Mouse (Mus musculus): ENCODE results near the gene Tmem246. TPM values are rescaled to one million over a fixed set of nuclear protein-coding genes. Genes with fewer than 3 reads are reported as not detected.

Tmem246 gene
- polyA plus RNA-seq, 1 experiment = 2.2 TPM

- peaks cover 8% of the 10 kb centered on the region for H3K27me3 ChIP-seq (ENCODE audit: control insufficient read depth, insufficient read depth, insufficient read length)
- H3ac ChIP-seq (ENCODE audit: control insufficient read depth, insufficient read length) = no peak overlapping the region
- no peaks in the 10 kb centered on the region for H3K79me2 ChIP-seq (ENCODE audit: control insufficient read depth, insufficient read depth)
- no peak overlapping the region for H3K4me3 ChIP-seq
- no peak overlapping the region for H3K4me2 ChIP-seq (ENCODE audit: low read depth)
- H3K36me3 ChIP-seq (ENCODE audit: control insufficient read depth, insufficient read depth) = no peaks in the 10 kb centered on the region
- no peak for TF ChIP-seq REST (IDR thresholded peaks at IDR 0.05; ENCODE audit: insufficient read depth, insufficient read length)
- no peak for TF ChIP-seq SRF (IDR thresholded peaks at IDR 0.05; ENCODE audit: control insufficient read depth, insufficient read length, low read depth)
- TF ChIP-seq POLR2A (IDR thresholded peaks at IDR 0.05; ENCODE audit: insufficient read length, low read depth) = no peak
- TF ChIP-seq TCF12 (IDR thresholded peaks at IDR 0.05; ENCODE audit: insufficient read depth, poor library complexity, severe bottlenecking) = no peak
- no peak for TF ChIP-seq MYOG (IDR thresholded peaks at IDR 0.05; ENCODE audit: control insufficient read depth in 1 of 3, insufficient read depth in 1 of 3, insufficient read length in 2 of 3, low read depth in 2 of 3)
- TF ChIP-seq USF1 (IDR thresholded peaks at IDR 0.05; ENCODE audit: low read depth) = no peak
- TF ChIP-seq CEBPB (IDR thresholded peaks at IDR 0.05; ENCODE audit: insufficient read depth, poor library complexity, severe bottlenecking) = no peak
- TF ChIP-seq MAX (IDR thresholded peaks at IDR 0.05; ENCODE audit: low read depth) = no peak
Observed at GRCm38 (mm10) chr4:49604016-49604546, 6.4 kb upstream of the Tmem246 start.

DNA sequence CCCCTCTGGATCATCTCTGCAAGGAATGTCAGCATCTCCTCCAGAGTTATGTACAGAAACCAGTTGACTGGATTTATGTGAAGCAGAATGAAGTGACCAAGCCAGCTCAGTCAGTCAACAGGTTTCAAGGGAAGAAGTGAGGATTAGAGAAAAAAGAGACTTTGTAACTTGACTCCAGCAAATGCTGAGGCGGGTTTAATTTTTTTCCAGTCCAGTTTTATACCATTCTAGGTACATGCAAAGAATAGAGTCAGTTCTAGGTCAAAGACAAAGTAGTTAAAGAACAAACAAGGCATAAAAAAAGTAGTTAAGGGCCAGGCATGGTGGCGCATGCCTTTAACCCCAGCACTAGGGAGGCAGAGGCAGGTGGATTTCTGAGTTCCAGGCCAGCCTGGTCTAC lies 5.5 kb upstream of the Tmem246 start:
- no peak overlapping the region for H3K4me2 ChIP-seq (ENCODE audit: low read depth)
- TF ChIP-seq MAX (IDR thresholded peaks at IDR 0.05; ENCODE audit: low read depth) (no peak), MYOD1 (IDR thresholded peaks at IDR 0.05; ENCODE audit: control insufficient read depth in 1 of 3, insufficient read length in 2 of 3, low read depth in 2 of 3) (no peak), POLR2AphosphoS2 (IDR thresholded peaks at IDR 0.05; ENCODE audit: insufficient read length, low read depth) (no peak), MYOG (IDR thresholded peaks at IDR 0.05; ENCODE audit: control insufficient read depth in 1 of 3, insufficient read depth in 1 of 3, insufficient read length in 2 of 3, low read depth in 2 of 3) (no peak), CEBPB (IDR thresholded peaks at IDR 0.05; ENCODE audit: insufficient read depth, poor library complexity, severe bottlenecking) (no peak), REST (IDR thresholded peaks at IDR 0.05; ENCODE audit: insufficient read depth, insufficient read length) (no peak), TCF3 (IDR thresholded peaks at IDR 0.05; ENCODE audit: insufficient read length, low read depth) (no peak), POLR2A (IDR thresholded peaks at IDR 0.05; ENCODE audit: insufficient read length, low read depth) (no peak), USF1 (IDR thresholded peaks at IDR 0.05; ENCODE audit: low read depth) (no peak), SRF (IDR thresholded peaks at IDR 0.05; ENCODE audit: control insufficient read depth, insufficient read length, low read depth) (no peak), E2F4 (IDR thresholded peaks at IDR 0.05; ENCODE audit: insufficient read depth) (no peak), TCF12 (IDR thresholded peaks at IDR 0.05; ENCODE audit: insufficient read depth, poor library complexity, severe bottlenecking) (no peak)
- H3K36me3 ChIP-seq (ENCODE audit: control insufficient read depth, insufficient read depth) = no peaks in the 10 kb centered on the region
- H3K79me2 ChIP-seq (ENCODE audit: control insufficient read depth, insufficient read depth) = no peaks in the 10 kb centered on the region
- H3ac ChIP-seq (ENCODE audit: control insufficient read depth, insufficient read length) = no peak overlapping the region
- H3K27me3 ChIP-seq (ENCODE audit: control insufficient read depth, insufficient read depth, insufficient read length) = peaks cover 8% of the 10 kb centered on the region
- no peak overlapping the region for H3K4me3 ChIP-seq

GRCm38 (mm10) chr4:49596846-49597182 lies 862 bp downstream of the Tmem246 start:
- H3ac ChIP-seq (ENCODE audit: control insufficient read depth, insufficient read length) = peak overlapping the region; percentile 33

DNA sequence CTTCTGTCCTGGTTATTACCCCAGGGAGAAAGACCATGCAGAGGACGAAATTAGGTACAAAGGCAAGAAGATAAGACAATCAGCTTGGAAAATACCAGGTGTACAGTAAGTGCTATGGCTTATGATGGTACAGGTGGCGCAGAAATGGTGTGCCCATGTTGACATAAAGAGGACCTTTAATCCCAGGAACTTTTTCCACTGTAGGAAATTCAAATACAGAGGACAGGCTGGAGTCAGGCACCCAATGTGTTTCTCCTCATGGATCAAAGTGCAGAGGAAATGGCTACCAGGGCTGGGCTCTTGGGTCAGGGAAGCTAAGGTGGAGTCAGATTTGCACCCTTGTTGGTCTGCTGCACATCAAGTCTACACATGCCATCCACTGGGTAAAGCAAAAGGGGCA lies 7.5 kb downstream of the Tmem246 start:
- Histone ChIP-seq H3K27me3 (ENCODE audit: control insufficient read depth, insufficient read depth, insufficient read length) (peaks cover 7% of the 10 kb centered on the region), H3ac (ENCODE audit: control insufficient read depth, insufficient read length) (no peak overlapping the region), H3K79me2 (ENCODE audit: control insufficient read depth, insufficient read depth) (no peaks in the 10 kb centered on the region), H3K36me3 (ENCODE audit: control insufficient read depth, insufficient read depth) (no peaks in the 10 kb centered on the region), H3K4me3 (no peak overlapping the region), H3K4me2 (ENCODE audit: low read depth) (no peak overlapping the region)
- no peak for TF ChIP-seq CEBPB (IDR thresholded peaks at IDR 0.05; ENCODE audit: insufficient read depth, poor library complexity, severe bottlenecking)
- TF ChIP-seq POLR2A (IDR thresholded peaks at IDR 0.05; ENCODE audit: insufficient read length, low read depth) = no peak
- no peak for TF ChIP-seq SRF (IDR thresholded peaks at IDR 0.05; ENCODE audit: control insufficient read depth, insufficient read length, low read depth)
- no peak for TF ChIP-seq TCF12 (IDR thresholded peaks at IDR 0.05; ENCODE audit: insufficient read depth, poor library complexity, severe bottlenecking)
- no peak for TF ChIP-seq REST (IDR thresholded peaks at IDR 0.05; ENCODE audit: insufficient read depth, insufficient read length)
- TF ChIP-seq MYOG (IDR thresholded peaks at IDR 0.05; ENCODE audit: control insufficient read depth in 1 of 3, insufficient read depth in 1 of 3, insufficient read length in 2 of 3, low read depth in 2 of 3) = no peak
- TF ChIP-seq MYOD1 (IDR thresholded peaks at IDR 0.05; ENCODE audit: control insufficient read depth in 1 of 3, insufficient read length in 2 of 3, low read depth in 2 of 3) = no peak
- no peak for TF ChIP-seq MAX (IDR thresholded peaks at IDR 0.05; ENCODE audit: low read depth)
- no peak for TF ChIP-seq E2F4 (IDR thresholded peaks at IDR 0.05; ENCODE audit: insufficient read depth)
- TF ChIP-seq TCF3 (IDR thresholded peaks at IDR 0.05; ENCODE audit: insufficient read length, low read depth) = no peak
- no peak for TF ChIP-seq POLR2AphosphoS2 (IDR thresholded peaks at IDR 0.05; ENCODE audit: insufficient read length, low read depth)
- TF ChIP-seq USF1 (IDR thresholded peaks at IDR 0.05; ENCODE audit: low read depth) = no peak

More at GRCm38 (mm10) chr4:49596846-49597182, 862 bp downstream of the Tmem246 start:
- H3K4me2 ChIP-seq (ENCODE audit: low read depth) = peak overlapping the region; percentile 48
- H3K79me2 ChIP-seq (ENCODE audit: control insufficient read depth, insufficient read depth) = no peaks in the 10 kb centered on the region
- H3K27me3 ChIP-seq (ENCODE audit: control insufficient read depth, insufficient read depth, insufficient read length) = peaks cover 12% of the 10 kb centered on the region
- no peak for TF ChIP-seq POLR2A (IDR thresholded peaks at IDR 0.05; ENCODE audit: insufficient read length, low read depth)
- TF ChIP-seq USF1 (IDR thresholded peaks at IDR 0.05; ENCODE audit: low read depth) = no peak
- no peak for TF ChIP-seq SRF (IDR thresholded peaks at IDR 0.05; ENCODE audit: control insufficient read depth, insufficient read length, low read depth)
- no peak for TF ChIP-seq MAX (IDR thresholded peaks at IDR 0.05; ENCODE audit: low read depth)
- TF ChIP-seq CEBPB (IDR thresholded peaks at IDR 0.05; ENCODE audit: insufficient read depth, poor library complexity, severe bottlenecking) = no peak
- no peak for TF ChIP-seq MYOD1 (IDR thresholded peaks at IDR 0.05; ENCODE audit: control insufficient read depth in 1 of 3, insufficient read length in 2 of 3, low read depth in 2 of 3)
- no peak for TF ChIP-seq TCF3 (IDR thresholded peaks at IDR 0.05; ENCODE audit: insufficient read length, low read depth)
- TF ChIP-seq REST (IDR thresholded peaks at IDR 0.05; ENCODE audit: insufficient read depth, insufficient read length) = no peak
- TF ChIP-seq POLR2AphosphoS2 (IDR thresholded peaks at IDR 0.05; ENCODE audit: insufficient read length, low read depth) = no peak
- no peak for TF ChIP-seq MYOG (IDR thresholded peaks at IDR 0.05; ENCODE audit: control insufficient read depth in 1 of 3, insufficient read depth in 1 of 3, insufficient read length in 2 of 3, low read depth in 2 of 3)
- no peak for TF ChIP-seq E2F4 (IDR thresholded peaks at IDR 0.05; ENCODE audit: insufficient read depth)
- no peak for TF ChIP-seq TCF12 (IDR thresholded peaks at IDR 0.05; ENCODE audit: insufficient read depth, poor library complexity, severe bottlenecking)
- H3K4me3 ChIP-seq = peak overlapping the region; percentile 9
- no peaks in the 10 kb centered on the region for H3K36me3 ChIP-seq (ENCODE audit: control insufficient read depth, insufficient read depth)

Data from myocyte (in vitro differentiated cells).